Mouse (Mus musculus): Measurements from ENCODE around the gene Abcg5. TPM values are rescaled to one million over a fixed set of nuclear protein-coding genes. Genes with fewer than 3 reads are reported as not detected.

Gene Abcg5
- polyA plus RNA-seq, 1 experiment = 0.47 TPM

GRCm38 (mm10) chr17:84657782-84658181 is 25.0 kb downstream of the Abcg5 start:
- Histone ChIP-seq H3K27ac (ENCODE audit: insufficient read depth, low read depth, low read length) (no peak overlapping the region), H3K27me3 (replicated peaks; ENCODE audit: control insufficient read depth, insufficient read depth, low read length) (no peaks in the 10 kb centered on the region), H3K36me3 (ENCODE audit: control insufficient read depth, insufficient read depth, low read length) (no peaks in the 10 kb centered on the region), H3K4me1 (ENCODE audit: control insufficient read depth, insufficient read depth, low read length) (no peaks in the 10 kb centered on the region), H3K4me3 (ENCODE audit: insufficient read depth, low read depth, low read length) (no peak overlapping the region)
- DNase-seq = no peak
- TF ChIP-seq POLR2A (IDR thresholded peaks at IDR 0.05; ENCODE audit: low read depth, low read length) = no peak
- TF ChIP-seq CTCF (conservative IDR thresholded peaks at IDR 0.05; ENCODE audit: insufficient read depth, insufficient read length, low read depth, low read length) = no peak
- 65% methylated on average over 7 of the region's 7 CpGs for WGBS

GRCm38 (mm10) chr17:84657422-84657732 is 25.4 kb downstream of the Abcg5 start:
- H3K36me3 ChIP-seq (ENCODE audit: control insufficient read depth, insufficient read depth, low read length) = no peaks in the 10 kb centered on the region
- no peaks in the 10 kb centered on the region for H3K4me1 ChIP-seq (ENCODE audit: control insufficient read depth, insufficient read depth, low read length)
- no peaks in the 10 kb centered on the region for H3K27me3 ChIP-seq (replicated peaks; ENCODE audit: control insufficient read depth, insufficient read depth, low read length)
- no peak for DNase-seq
- WGBS = 52% methylated on average over 3 of the region's 3 CpGs
- H3K27ac ChIP-seq (ENCODE audit: insufficient read depth, low read depth, low read length) = no peak overlapping the region
- H3K4me3 ChIP-seq (ENCODE audit: insufficient read depth, low read depth, low read length) = no peak overlapping the region
- TF ChIP-seq CTCF (conservative IDR thresholded peaks at IDR 0.05; ENCODE audit: insufficient read depth, insufficient read length, low read depth, low read length) (no peak), POLR2A (IDR thresholded peaks at IDR 0.05; ENCODE audit: low read depth, low read length) (no peak)

GRCm38 (mm10) chr17:84656653-84657421 is 26.0 kb downstream of the Abcg5 start:
- no peak for DNase-seq
- Histone ChIP-seq H3K27me3 (replicated peaks; ENCODE audit: control insufficient read depth, insufficient read depth, low read length) (no peaks in the 10 kb centered on the region), H3K4me3 (ENCODE audit: insufficient read depth, low read depth, low read length) (no peak overlapping the region), H3K4me1 (ENCODE audit: control insufficient read depth, insufficient read depth, low read length) (no peaks in the 10 kb centered on the region), H3K36me3 (ENCODE audit: control insufficient read depth, insufficient read depth, low read length) (no peaks in the 10 kb centered on the region), H3K27ac (ENCODE audit: insufficient read depth, low read depth, low read length) (no peak overlapping the region)
- TF ChIP-seq POLR2A (IDR thresholded peaks at IDR 0.05; ENCODE audit: low read depth, low read length) = no peak
- TF ChIP-seq CTCF (conservative IDR thresholded peaks at IDR 0.05; ENCODE audit: insufficient read depth, insufficient read length, low read depth, low read length) = no peak
- WGBS = 53% methylated on average over 19 of the region's 19 CpGs

GRCm38 (mm10) chr17:84656205-84656604 is 26.6 kb downstream of the Abcg5 start:
- TF ChIP-seq CTCF (conservative IDR thresholded peaks at IDR 0.05; ENCODE audit: insufficient read depth, insufficient read length, low read depth, low read length) (no peak), POLR2A (IDR thresholded peaks at IDR 0.05; ENCODE audit: low read depth, low read length) (no peak)
- H3K27ac ChIP-seq (ENCODE audit: insufficient read depth, low read depth, low read length) = no peak overlapping the region

GRCm38 (mm10) chr17:84653544-84653943 is 29.3 kb downstream of the Abcg5 start:
- no peaks in the 10 kb centered on the region; the same call in 1 of the 2 replicates for H3K36me3 ChIP-seq (ENCODE audit: control insufficient read depth, insufficient read depth, low read length)
- no peak overlapping the region for H3K27ac ChIP-seq (ENCODE audit: insufficient read depth, low read depth, low read length)
- no peak for TF ChIP-seq CTCF (conservative IDR thresholded peaks at IDR 0.05; ENCODE audit: insufficient read depth, insufficient read length, low read depth, low read length)
- no peak for TF ChIP-seq POLR2A (IDR thresholded peaks at IDR 0.05; ENCODE audit: low read depth, low read length)
- H3K27me3 ChIP-seq (replicated peaks; ENCODE audit: control insufficient read depth, insufficient read depth, low read length) = no peaks in the 10 kb centered on the region
- 93% methylated on average over 9 of the region's 9 CpGs for WGBS
- no peak for DNase-seq
- no peak overlapping the region for H3K4me3 ChIP-seq (ENCODE audit: insufficient read depth, low read depth, low read length)
- H3K4me1 ChIP-seq (ENCODE audit: control insufficient read depth, insufficient read depth, low read length) = no peaks in the 10 kb centered on the region

More at GRCm38 (mm10) chr17:84656205-84656604, 26.6 kb downstream of the Abcg5 start:
- Histone ChIP-seq H3K4me1 (ENCODE audit: control insufficient read depth, insufficient read depth, low read length) (no peaks in the 10 kb centered on the region), H3K36me3 (ENCODE audit: control insufficient read depth, insufficient read depth, low read length) (no peaks in the 10 kb centered on the region), H3K27me3 (replicated peaks; ENCODE audit: control insufficient read depth, insufficient read depth, low read length) (no peaks in the 10 kb centered on the region), H3K4me3 (ENCODE audit: insufficient read depth, low read depth, low read length) (no peak overlapping the region)
- DNase-seq = no peak
- 66% methylated on average over 5 of the region's 5 CpGs for WGBS

GRCm38 (mm10) chr17:84650302-84651017 is 32.4 kb downstream of the Abcg5 start:
- H3K4me1 ChIP-seq (ENCODE audit: control insufficient read depth, insufficient read depth, low read length) = no peaks in the 10 kb centered on the region
- DNase-seq = no peak
- 74% methylated on average over 9 of the region's 9 CpGs for WGBS
- H3K27ac ChIP-seq (ENCODE audit: insufficient read depth, low read depth, low read length) = no peak overlapping the region
- H3K36me3 ChIP-seq (ENCODE audit: control insufficient read depth, insufficient read depth, low read length) = no peaks in the 10 kb centered on the region; the same call in 1 of the 2 replicates
- no peaks in the 10 kb centered on the region for H3K27me3 ChIP-seq (replicated peaks; ENCODE audit: control insufficient read depth, insufficient read depth, low read length)
- no peak overlapping the region for H3K4me3 ChIP-seq (ENCODE audit: insufficient read depth, low read depth, low read length)
- TF ChIP-seq POLR2A (IDR thresholded peaks at IDR 0.05; ENCODE audit: low read depth, low read length) = no peak
- TF ChIP-seq CTCF (conservative IDR thresholded peaks at IDR 0.05; ENCODE audit: insufficient read depth, insufficient read length, low read depth, low read length) = no peak

GRCm38 (mm10) chr17:84647630-84648029 is 35.2 kb downstream of the Abcg5 start:
- Histone ChIP-seq H3K4me3 (ENCODE audit: insufficient read depth, low read depth, low read length) (no peak overlapping the region), H3K27me3 (replicated peaks; ENCODE audit: control insufficient read depth, insufficient read depth, low read length) (no peaks in the 10 kb centered on the region), H3K36me3 (ENCODE audit: control insufficient read depth, insufficient read depth, low read length) (no peaks in the 10 kb centered on the region; the same call in none of the 2 replicates), H3K27ac (ENCODE audit: insufficient read depth, low read depth, low read length) (no peak overlapping the region), H3K4me1 (ENCODE audit: control insufficient read depth, insufficient read depth, low read length) (no peaks in the 10 kb centered on the region)
- 91% methylated on average over 4 of the region's 4 CpGs for WGBS
- TF ChIP-seq POLR2A (IDR thresholded peaks at IDR 0.05; ENCODE audit: low read depth, low read length) = no peak
- TF ChIP-seq CTCF (conservative IDR thresholded peaks at IDR 0.05; ENCODE audit: insufficient read depth, insufficient read length, low read depth, low read length) = no peak
- DNase-seq = no peak
